12 mouse cellular contexts compared by ENCODE assay signal in the genomic region with DNA sequence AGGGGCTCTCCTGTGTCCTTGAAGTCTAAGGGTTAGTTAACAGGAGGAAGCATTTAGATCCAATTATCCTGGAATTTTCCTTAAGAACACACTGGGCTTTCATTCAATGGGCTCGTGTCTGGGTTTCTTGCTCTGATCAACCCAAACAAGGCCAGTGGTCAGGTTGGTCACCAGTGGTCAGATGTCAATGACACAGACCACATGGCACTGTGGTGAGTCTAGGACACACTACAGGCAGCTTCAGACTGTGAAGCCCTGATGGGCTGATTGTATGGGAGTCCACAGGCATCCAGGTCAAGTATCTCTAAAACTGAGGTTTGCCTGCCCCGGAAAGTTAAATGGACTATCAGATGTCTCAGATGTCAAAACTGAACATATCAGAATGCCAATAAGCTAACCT.
DNase-seq lines count a peak whose midpoint lies in the region; ATAC-seq and TF ChIP-seq lines count a peak whose summit lies in the region.
"Had no signal": no experiment of that assay in that cellular context is flagged by ENCODE, and none has a peak within 500 bp of the region (broad histone marks: within the 10 kb centered on the region; RNA-seq: fewer than 3 reads in every experiment).

No protein-coding gene starts in this region.

- WGBS in forebrain, embryonic 13.5 days, result 51% methylated on average over 2 of the region's 2 CpGs
- 41% methylated on average over 2 of the region's 2 CpGs for WGBS in forebrain, embryonic 11.5 days
- 35% methylated on average over 2 of the region's 2 CpGs for WGBS in heart, adult 2 months
- 45% methylated on average over 2 of the region's 2 CpGs for whole genome bisulfite sequencing in heart, embryonic 11.5 days (ENCODE audit: insufficient replicate concordance)

- no peaks in the 10 kb centered on the region for H3K79me2 ChIP-seq in heart, adult 2 months (replicated peaks; ENCODE audit: control insufficient read depth, insufficient read depth, low read length)

- H3K4me2 ChIP-seq in forebrain, embryonic 13.5 days, result no peak overlapping the region
- H3K4me2 ChIP-seq in forebrain, embryonic 11.5 days (ENCODE audit: low read depth, low read length, severe bottlenecking), result no peak overlapping the region
- H3K4me2 ChIP-seq in heart, embryonic 11.5 days, result no peak overlapping the region
- H3K4me2 ChIP-seq: embryonic facial prominence, embryonic 12.5 days; forebrain, embryonic 12.5 days; hindbrain, embryonic 13.5 days had no signal

- H3K9me3 ChIP-seq in forebrain, embryonic 13.5 days (replicated peaks), result no peaks in the 10 kb centered on the region
- no peaks in the 10 kb centered on the region for H3K9me3 ChIP-seq in forebrain, embryonic 11.5 days (ENCODE audit: control insufficient read depth, low read length)
- no peaks in the 10 kb centered on the region for H3K9me3 ChIP-seq in heart, embryonic 11.5 days (replicated peaks; ENCODE audit: control insufficient read depth, low read length)
- H3K9me3 ChIP-seq: embryonic facial prominence, embryonic 12.5 days; forebrain, embryonic 12.5 days; hindbrain, embryonic 13.5 days had no signal

- peaks cover 65% of the 10 kb centered on the region for H3K27me3 ChIP-seq in forebrain, embryonic 13.5 days
- H3K27me3 ChIP-seq in forebrain, embryonic 11.5 days (ENCODE audit: control insufficient read depth, insufficient read depth, low read length), result no peaks in the 10 kb centered on the region
- H3K27me3 ChIP-seq in heart, adult 2 months (ENCODE audit: control insufficient read depth, insufficient read depth, low read length), result no peaks in the 10 kb centered on the region
- H3K27me3 ChIP-seq in heart, embryonic 11.5 days (ENCODE audit: control insufficient read depth, insufficient read depth, low read length), result no peaks in the 10 kb centered on the region; the same call in 1 of the 2 replicates
- H3K27me3 ChIP-seq: embryonic facial prominence, embryonic 12.5 days had no signal

- ATAC-seq in forebrain, embryonic 13.5 days, result 0 out of 2 replicates have a peak, but pooled peaks have one; percentile 30
- no peak for ATAC-seq in forebrain, embryonic 11.5 days (replicated peaks; ENCODE audit: low FRiP score)
- ATAC-seq in heart, embryonic 11.5 days (replicated peaks; ENCODE audit: insufficient number of reproducible peaks, low FRiP score, low TSS enrichment), result no peak
- no peak for ATAC-seq in cerebellum, adult (ENCODE audit: insufficient number of reproducible peaks, low FRiP score, low TSS enrichment)

- TF ChIP-seq POLR2A in heart, adult 2 months (IDR thresholded peaks at IDR 0.05; ENCODE audit: insufficient read depth, low read depth, low read length), result no peak

- no peaks in the 10 kb centered on the region for H3K36me3 ChIP-seq in forebrain, embryonic 13.5 days (ENCODE audit: poor library complexity, severe bottlenecking)
- no peaks in the 10 kb centered on the region for H3K36me3 ChIP-seq in forebrain, embryonic 11.5 days (ENCODE audit: control insufficient read depth, insufficient read depth, low read length)
- no peaks in the 10 kb centered on the region for H3K36me3 ChIP-seq in heart, adult 2 months (ENCODE audit: control insufficient read depth, insufficient read depth, low read length)
- no peaks in the 10 kb centered on the region for H3K36me3 ChIP-seq in heart, embryonic 11.5 days (ENCODE audit: control insufficient read depth, insufficient read depth, low read length)
- H3K36me3 ChIP-seq: embryonic facial prominence, embryonic 12.5 days; forebrain, embryonic 12.5 days; hindbrain, embryonic 13.5 days had no signal

- no peak overlapping the region for H3K9ac ChIP-seq in forebrain, embryonic 13.5 days
- H3K9ac ChIP-seq in forebrain, embryonic 11.5 days (ENCODE audit: low read length), result no peak overlapping the region
- H3K9ac ChIP-seq in heart, adult 2 months (ENCODE audit: low read depth, low read length), result no peak overlapping the region
- H3K9ac ChIP-seq in heart, embryonic 11.5 days (ENCODE audit: low read depth, low read length), result no peak overlapping the region
- H3K9ac ChIP-seq: embryonic facial prominence, embryonic 12.5 days; forebrain, embryonic 12.5 days; hindbrain, embryonic 13.5 days had no signal

- no peak for TF ChIP-seq EP300 in heart, adult 2 months (IDR thresholded peaks at IDR 0.05; ENCODE audit: insufficient read depth, low read depth, low read length)

- no peak for DNase-seq in forebrain, embryonic 11.5 days (ENCODE audit: low spot score)
- DNase-seq in heart, adult 2 months, result peak in 1 of 2 experiments; percentile 34
- no peak for DNase-seq in left cerebral cortex, postnatal 14 days (ENCODE audit: low spot score in 2 of 2)
- DNase-seq: adrenal gland, adult 8-10 months had no signal

- no peak overlapping the region for H3K4me3 ChIP-seq in forebrain, embryonic 13.5 days
- H3K4me3 ChIP-seq in forebrain, embryonic 11.5 days (ENCODE audit: low read depth, low read length), result no peak overlapping the region
- no peak overlapping the region for H3K4me3 ChIP-seq in heart, adult 2 months
- no peak overlapping the region for H3K4me3 ChIP-seq in heart, embryonic 11.5 days (ENCODE audit: low read depth, low read length)
- no peak overlapping the region for H3K4me3 ChIP-seq in brown adipose tissue, adult 24 weeks (ENCODE audit: insufficient read depth, low read depth, low read length)
- H3K4me3 ChIP-seq: embryonic facial prominence, embryonic 12.5 days; forebrain, embryonic 12.5 days; hindbrain, embryonic 13.5 days had no signal

- H3K4me1 ChIP-seq in forebrain, embryonic 13.5 days, result peaks cover 7% of the 10 kb centered on the region; the same call in 1 of the 2 replicates
- no peaks in the 10 kb centered on the region for H3K4me1 ChIP-seq in forebrain, embryonic 11.5 days (replicated peaks; ENCODE audit: control insufficient read depth, insufficient read depth, low read length)
- H3K4me1 ChIP-seq in heart, adult 2 months (ENCODE audit: control insufficient read depth, insufficient read depth, low read length), result peaks cover 2% of the 10 kb centered on the region; the same call in 1 of the 2 replicates
- peaks cover 3% of the 10 kb centered on the region; the same call in 1 of the 2 replicates for H3K4me1 ChIP-seq in heart, embryonic 11.5 days (ENCODE audit: control insufficient read depth, insufficient read depth, low read length)
- H3K4me1 ChIP-seq in brown adipose tissue, adult 24 weeks (ENCODE audit: control insufficient read depth, insufficient read depth, insufficient read length, low read length), result peaks cover 8% of the 10 kb centered on the region

- H3K27ac ChIP-seq in forebrain, embryonic 13.5 days, result no peak overlapping the region
- no peak overlapping the region for H3K27ac ChIP-seq in forebrain, embryonic 11.5 days (ENCODE audit: low read depth, low read length)
- H3K27ac ChIP-seq in heart, adult 2 months, result peak overlapping the region; percentile 8
- no peak overlapping the region for H3K27ac ChIP-seq in heart, embryonic 11.5 days (ENCODE audit: low read depth, low read length)
- 0 out of 2 replicates have a peak overlapping the region, but pooled peaks have one; percentile 9 for H3K27ac ChIP-seq in brown adipose tissue, adult 24 weeks (replicated peaks; ENCODE audit: low read depth, low read length)
- H3K27ac ChIP-seq: embryonic facial prominence, embryonic 12.5 days; forebrain, embryonic 12.5 days; hindbrain, embryonic 13.5 days; hindbrain, postnatal 0 days had no signal

- intact Hi-C loops in heart, adult 2 months (cut with DNase I), result loop anchor here (2.0 to 5.0 kb wide), 3 partner anchors 51 to 409 kb away; no protein-coding TSS in a partner anchor
- intact Hi-C loops in left cerebral cortex, postnatal 14 days (cut with DNase I), result loop anchor here (2.0 to 10.0 kb wide), 3 partner anchors 253 to 409 kb away; no protein-coding TSS in a partner anchor

- no peak for TF ChIP-seq CTCF in heart, adult 2 months (IDR thresholded peaks at IDR 0.05)

Comparison
In these comparisons a context has a peak if more than half of its experiments do, and no peak if none do; other contexts are left out.
1. H3K27ac ChIP-seq: peak in heart, adult 2 months (single experiment) and brown adipose tissue, adult 24 weeks (single experiment); none in forebrain, embryonic 13.5 days (single experiment), forebrain, embryonic 11.5 days (single experiment) and heart, embryonic 11.5 days (single experiment).